16 mouse cellular contexts compared by ENCODE assay signal in the genomic region with DNA sequence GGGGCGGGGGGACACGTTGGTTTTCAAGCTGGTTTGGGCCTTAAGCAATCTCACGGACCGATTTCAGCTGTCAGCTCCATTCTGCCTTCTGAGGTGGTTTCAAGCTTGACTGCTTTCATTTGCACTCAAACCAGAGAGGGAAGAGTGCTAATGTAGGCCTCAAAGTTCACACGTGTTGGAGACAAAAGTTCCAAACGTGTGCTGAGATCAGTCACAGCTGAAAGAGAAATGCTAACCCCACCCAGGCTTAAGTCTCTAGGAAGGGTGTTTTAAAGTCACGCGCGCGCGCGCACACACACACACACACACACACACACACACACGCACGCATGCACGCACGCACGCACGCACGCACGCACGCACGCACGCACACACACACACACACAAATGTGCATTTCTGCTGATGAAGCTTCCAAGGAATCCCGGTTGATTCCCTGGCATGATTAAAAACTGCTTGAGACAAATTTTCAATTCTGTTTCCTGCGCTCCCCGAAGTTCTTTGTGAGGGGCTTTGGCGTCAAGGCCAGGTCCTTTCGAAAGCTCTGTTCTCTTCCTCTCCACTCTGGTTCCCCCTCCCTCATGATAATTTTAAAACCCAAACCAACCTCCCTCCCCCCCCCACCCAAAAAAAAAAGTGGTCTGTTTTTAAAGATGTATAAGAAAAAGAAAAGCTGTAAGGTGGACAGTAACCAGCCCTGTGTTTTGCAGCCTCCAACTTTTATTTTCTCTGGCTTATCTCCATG. TPM values are rescaled to one million over a fixed set of nuclear protein-coding genes. Genes with fewer than 3 reads are reported as not detected.
DNase-seq lines count a peak whose midpoint lies in the region; ATAC-seq and TF ChIP-seq lines count a peak whose summit lies in the region.
"Had no signal": no experiment of that assay in that cellular context is flagged by ENCODE, and none has a peak within 500 bp of the region (broad histone marks: within the 10 kb centered on the region; RNA-seq: fewer than 3 reads in every experiment).

No protein-coding gene starts in this region.

- WGBS in midbrain, embryonic 13.5 days: 58% methylated on average over 28 of the region's 28 CpGs
- WGBS in midbrain, postnatal 0 days: 65% methylated on average over 28 of the region's 28 CpGs
- 57% methylated on average over 28 of the region's 28 CpGs for WGBS in midbrain, embryonic 15.5 days

- intact Hi-C loops in gastrocnemius, adult 2 months (cut with DNase I): no loop called here
- intact Hi-C loops in gastrocnemius, postnatal 36 days (cut with DNase I): no loop called here

- H3K27ac ChIP-seq in gastrocnemius, adult 2 months: peak overlapping the region; percentile 71
- 0 out of 2 replicates have a peak overlapping the region, but pooled peaks have one; percentile 19 for H3K27ac ChIP-seq in midbrain, embryonic 13.5 days
- no peak overlapping the region for H3K27ac ChIP-seq in midbrain, postnatal 0 days (ENCODE audit: low read depth, low read length)
- H3K27ac ChIP-seq in midbrain, embryonic 15.5 days: no peak overlapping the region
- H3K27ac ChIP-seq: embryonic facial prominence, embryonic 13.5 days; kidney, embryonic 15.5 days had no signal

- ATAC-seq in midbrain, embryonic 13.5 days: no peak
- no peak for ATAC-seq in midbrain, postnatal 0 days (ENCODE audit: low FRiP score)
- no peak for ATAC-seq in midbrain, embryonic 15.5 days (replicated peaks)

- no peaks in the 10 kb centered on the region for H3K36me3 ChIP-seq in midbrain, embryonic 13.5 days
- H3K36me3 ChIP-seq in midbrain, postnatal 0 days (ENCODE audit: insufficient read depth, low read length): no peaks in the 10 kb centered on the region
- no peaks in the 10 kb centered on the region for H3K36me3 ChIP-seq in midbrain, embryonic 15.5 days (replicated peaks)
- H3K36me3 ChIP-seq: embryonic facial prominence, embryonic 13.5 days; kidney, embryonic 15.5 days had no signal

- no peak for TF ChIP-seq CTCF in gastrocnemius, adult 2 months (IDR thresholded peaks at IDR 0.05)
- no peak for TF ChIP-seq CTCF in midbrain, postnatal 0 days (IDR thresholded peaks at IDR 0.05)

- no peak overlapping the region for H3K9ac ChIP-seq in midbrain, embryonic 13.5 days (replicated peaks)
- no peak overlapping the region for H3K9ac ChIP-seq in midbrain, postnatal 0 days (replicated peaks; ENCODE audit: low read length, poor library complexity, severe bottlenecking)
- no peak overlapping the region for H3K9ac ChIP-seq in midbrain, embryonic 15.5 days
- H3K9ac ChIP-seq: embryonic facial prominence, embryonic 13.5 days; kidney, embryonic 15.5 days had no signal

- H3K9me3 ChIP-seq in midbrain, embryonic 13.5 days: no peaks in the 10 kb centered on the region
- H3K9me3 ChIP-seq in midbrain, postnatal 0 days (ENCODE audit: low read length): no peaks in the 10 kb centered on the region
- H3K9me3 ChIP-seq in midbrain, embryonic 15.5 days: no peaks in the 10 kb centered on the region
- H3K9me3 ChIP-seq: embryonic facial prominence, embryonic 13.5 days; kidney, embryonic 15.5 days had no signal

- H3K4me1 ChIP-seq in midbrain, embryonic 13.5 days (replicated peaks): peaks cover 13% of the 10 kb centered on the region
- no peaks in the 10 kb centered on the region for H3K4me1 ChIP-seq in midbrain, postnatal 0 days (ENCODE audit: insufficient read depth, low read length)
- H3K4me1 ChIP-seq in midbrain, embryonic 15.5 days: peaks cover 11% of the 10 kb centered on the region
- H3K4me1 ChIP-seq: kidney, embryonic 15.5 days had no signal

- H3K4me2 ChIP-seq in midbrain, embryonic 13.5 days (replicated peaks): no peak overlapping the region
- H3K4me2 ChIP-seq in midbrain, postnatal 0 days (ENCODE audit: low read depth, low read length, poor library complexity, severe bottlenecking): no peak overlapping the region
- H3K4me2 ChIP-seq in midbrain, embryonic 15.5 days: peak overlapping the region; percentile 19
- H3K4me2 ChIP-seq: embryonic facial prominence, embryonic 13.5 days; kidney, embryonic 15.5 days had no signal

- no peak for DNase-seq in gastrocnemius, adult 2 months
- DNase-seq in gastrocnemius, postnatal 36 days: no peak
- DNase-seq in midbrain, postnatal 0 days (ENCODE audit: low spot score): no peak
- peak; percentile 47 for DNase-seq in T-cell, adult 2 months (ENCODE audit: low spot score)
- DNase-seq in kidney, postnatal 10 days: no peak
- no peak for DNase-seq in urinary bladder, postnatal 25 days (ENCODE audit: low spot score)
- DNase-seq: layer of hippocampus, postnatal 36 days; liver; lung, postnatal 14 days had no signal

- H3K27me3 ChIP-seq in midbrain, embryonic 13.5 days: peaks cover 38% of the 10 kb centered on the region
- peaks cover 1% of the 10 kb centered on the region for H3K27me3 ChIP-seq in midbrain, postnatal 0 days (ENCODE audit: insufficient read depth, low read length)
- peaks cover 22% of the 10 kb centered on the region for H3K27me3 ChIP-seq in midbrain, embryonic 15.5 days (replicated peaks)

- peak overlapping the region; percentile 63 for H3K4me3 ChIP-seq in gastrocnemius, adult 2 months
- no peak overlapping the region for H3K4me3 ChIP-seq in midbrain, embryonic 13.5 days (replicated peaks)
- H3K4me3 ChIP-seq in midbrain, postnatal 0 days (ENCODE audit: low read depth, low read length): no peak overlapping the region
- H3K4me3 ChIP-seq in midbrain, embryonic 15.5 days: no peak overlapping the region
- H3K4me3 ChIP-seq: embryonic facial prominence, embryonic 13.5 days; kidney, embryonic 15.5 days had no signal

RNA-seq across cellular contexts. Expression of gene Ifnar2, which starts 23.8 kb away (rescaled TPM):
- total RNA-seq in gastrocnemius, adult 2 months (2021): 10 to 100 TPM in 1 of 2 experiments, 1 to 10 TPM in 1; 6.8 to 11.4 TPM
- total RNA-seq in gastrocnemius, postnatal 36 days (2021): 1 to 10 TPM; 7.1 to 7.3 TPM
- 28.3 and 31.6 TPM in 2 replicates for polyA plus RNA-seq in midbrain, embryonic 13.5 days (2015; fragmentation: Nextera tagmentation; extraction: Ambion mirVana)
- 32.2 and 33.5 TPM in 2 replicates for total RNA-seq in midbrain, postnatal 0 days (2014; rRNA removed)
- polyA plus RNA-seq in midbrain, postnatal 0 days (2015; fragmentation: Nextera tagmentation; extraction: Ambion mirVana): 40.1 and 47.5 TPM in 2 replicates
- 33.5 and 36.7 TPM in 2 replicates for polyA plus RNA-seq in midbrain, embryonic 15.5 days (2015; fragmentation: Nextera tagmentation; extraction: Ambion mirVana)

RNA-seq across cellular contexts. Expression of gene Gm21970, which starts 42.8 kb away (rescaled TPM):
- total RNA-seq in gastrocnemius, adult 2 months (2021): under 1 TPM in 1 of 2 experiments, not detected in 1; 0.45 TPM
- not detected for total RNA-seq in gastrocnemius, postnatal 36 days (2021)
- polyA plus RNA-seq in midbrain, embryonic 13.5 days (2015; fragmentation: Nextera tagmentation; extraction: Ambion mirVana): not detected in 2 replicates
- not detected in 2 replicates for total RNA-seq in midbrain, postnatal 0 days (2014; rRNA removed)
- polyA plus RNA-seq in midbrain, postnatal 0 days (2015; fragmentation: Nextera tagmentation; extraction: Ambion mirVana): not detected in 2 replicates
- not detected in 2 replicates for polyA plus RNA-seq in midbrain, embryonic 15.5 days (2015; fragmentation: Nextera tagmentation; extraction: Ambion mirVana)
- total RNA-seq: heart, adult 18-20 months; heart, postnatal 25 days; layer of hippocampus, postnatal 36 days had no signal
- polyA plus RNA-seq: embryonic facial prominence, embryonic 13.5 days; kidney, embryonic 15.5 days; stomach, embryonic 16.5 days had no signal

RNA-seq across cellular contexts. Expression of gene Il10rb, which starts 57.2 kb away (rescaled TPM):
- total RNA-seq in gastrocnemius, adult 2 months (2021): 1 to 10 TPM; 6.2 to 7.9 TPM
- total RNA-seq in gastrocnemius, postnatal 36 days (2021): 1 to 10 TPM; 6.6 to 6.7 TPM
- 7.1 and 7.6 TPM in 2 replicates for polyA plus RNA-seq in midbrain, embryonic 13.5 days (2015; fragmentation: Nextera tagmentation; extraction: Ambion mirVana)
- total RNA-seq in midbrain, postnatal 0 days (2014; rRNA removed): 5.5 and 7.5 TPM in 2 replicates
- polyA plus RNA-seq in midbrain, postnatal 0 days (2015; fragmentation: Nextera tagmentation; extraction: Ambion mirVana): 10.5 and 12.8 TPM in 2 replicates
- 11.7 and 11.9 TPM in 2 replicates for polyA plus RNA-seq in midbrain, embryonic 15.5 days (2015; fragmentation: Nextera tagmentation; extraction: Ambion mirVana)

Comparison
In these comparisons a context has a peak if more than half of its experiments do, and no peak if none do; other contexts are left out.
1. H3K27ac ChIP-seq: peak in gastrocnemius, adult 2 months (single experiment) and midbrain, embryonic 13.5 days (single experiment); none in midbrain, postnatal 0 days (single experiment) and midbrain, embryonic 15.5 days (single experiment).